Mouse (Mus musculus): ENCODE data around the gene Limk1.

GRCm38 (mm10) chr5:134711076-134711475 lies 22.7 kb upstream of the Limk1 start:
- TF ChIP-seq CTCF (IDR thresholded peaks at IDR 0.05; ENCODE audit: control insufficient read depth, insufficient read depth, low read length) (no peak), POLR2A (IDR thresholded peaks at IDR 0.05; ENCODE audit: borderline replicate concordance, control insufficient read depth, low read depth, low read length) (no peak)

Data from bone marrow, adult 2 months (tissue).